Mouse (Mus musculus): ENCODE results near the gene Sec16b.

GRCm38 (mm10) chr1:157560654-157561386, 54.3 kb downstream of the Sec16b start:
- TF ChIP-seq CTCF (IDR thresholded peaks at IDR 0.05; ENCODE audit: control insufficient read depth, insufficient read depth, insufficient replicate concordance, low read depth, low read length) (peak; percentile 52; the same call in 1 of the 2 replicates), POLR2A (IDR thresholded peaks at IDR 0.05; ENCODE audit: control insufficient read depth, low read depth, low read length) (no peak)
